ENCODE assay signal across 10 mouse cellular contexts in the genomic region with DNA sequence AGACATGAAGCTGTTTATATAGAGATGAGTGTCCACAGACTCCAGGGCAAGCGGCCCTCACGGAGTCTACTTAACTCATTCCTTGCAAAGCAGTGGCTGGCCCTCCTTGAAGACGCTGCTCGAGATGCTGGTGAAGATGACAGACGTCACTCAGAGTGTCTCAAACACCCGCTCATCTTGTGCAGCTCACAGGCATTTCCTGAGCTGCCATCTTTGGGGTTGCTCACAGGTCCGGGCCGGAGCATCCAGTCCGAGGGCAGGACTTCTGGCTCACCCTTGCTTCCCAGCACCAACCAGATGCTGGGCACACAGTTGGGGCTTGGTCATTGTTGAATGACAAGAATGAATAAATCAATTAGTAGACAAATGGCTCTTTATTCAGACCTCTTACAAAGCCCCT. TPM values are rescaled to one million over a fixed set of nuclear protein-coding genes. Genes with fewer than 3 reads are reported as not detected.
DNase-seq lines count a peak whose midpoint lies in the region; ATAC-seq and TF ChIP-seq lines count a peak whose summit lies in the region.
"Had no signal": no experiment of that assay in that cellular context is flagged by ENCODE, and none has a peak within 500 bp of the region (broad histone marks: within the 10 kb centered on the region; RNA-seq: fewer than 3 reads in every experiment).

No protein-coding gene starts in this region.

- H3K27me3 ChIP-seq in liver, embryonic 13.5 days, result no peaks in the 10 kb centered on the region
- H3K27me3 ChIP-seq in liver, postnatal 0 days (ENCODE audit: insufficient read depth, low read length), result no peaks in the 10 kb centered on the region
- H3K27me3 ChIP-seq in forebrain, embryonic 13.5 days, result no peaks in the 10 kb centered on the region
- no peaks in the 10 kb centered on the region for H3K27me3 ChIP-seq in hindbrain, embryonic 15.5 days

- H3K36me3 ChIP-seq in liver, embryonic 13.5 days, result no peaks in the 10 kb centered on the region
- no peaks in the 10 kb centered on the region for H3K36me3 ChIP-seq in liver, postnatal 0 days (replicated peaks; ENCODE audit: insufficient read depth, low read length)
- H3K36me3 ChIP-seq in forebrain, embryonic 13.5 days (ENCODE audit: poor library complexity, severe bottlenecking), result no peaks in the 10 kb centered on the region
- H3K36me3 ChIP-seq in hindbrain, embryonic 15.5 days, result no peaks in the 10 kb centered on the region

- H3K27ac ChIP-seq in liver, embryonic 13.5 days, result no peak overlapping the region
- no peak overlapping the region for H3K27ac ChIP-seq in liver, postnatal 0 days (ENCODE audit: low read depth)
- no peak overlapping the region for H3K27ac ChIP-seq in forebrain, embryonic 13.5 days
- peak overlapping the region; percentile 77; the same call in 1 of the 2 replicates for H3K27ac ChIP-seq in hindbrain, embryonic 15.5 days (replicated peaks)

- H3K4me3 ChIP-seq in liver, embryonic 13.5 days (replicated peaks), result peak overlapping the region; percentile 66; the same call in 1 of the 2 replicates
- no peak overlapping the region for H3K4me3 ChIP-seq in liver, postnatal 0 days (ENCODE audit: low read depth, low read length)
- no peak overlapping the region for H3K4me3 ChIP-seq in forebrain, embryonic 13.5 days
- no peak overlapping the region for H3K4me3 ChIP-seq in hindbrain, embryonic 15.5 days

- 84% methylated on average over 9 of the region's 9 CpGs for WGBS in liver, embryonic 13.5 days (ENCODE audit: insufficient replicate concordance)
- WGBS in liver, postnatal 0 days (ENCODE audit: insufficient replicate concordance), result 83% methylated on average over 9 of the region's 9 CpGs
- WGBS in forebrain, embryonic 13.5 days, result 68% methylated on average over 9 of the region's 9 CpGs
- 77% methylated on average over 9 of the region's 9 CpGs for WGBS in hindbrain, embryonic 15.5 days

- TF ChIP-seq CTCF in liver, postnatal 0 days (IDR thresholded peaks at IDR 0.05; ENCODE audit: low read depth), result no peak

- no peak for DNase-seq in liver, embryonic 13.5 days
- DNase-seq in liver, postnatal 0 days, result no peak
- peak; percentile 20 for DNase-seq in naive thymus-derived CD4-positive, alpha-beta T cell, adult 2 months (ENCODE audit: low read depth)
- no peak for DNase-seq in spleen, postnatal 4 days (ENCODE audit: low spot score in 2 of 2)
- DNase-seq: heart, postnatal 10 days; lung, postnatal 4 days; right cerebral cortex, postnatal 4 days had no signal

- no peak for TF ChIP-seq EP300 in liver, postnatal 0 days (IDR thresholded peaks at IDR 0.05; ENCODE audit: low read depth)

- peak overlapping the region; percentile 69; the same call in 1 of the 2 replicates for H3K9ac ChIP-seq in liver, embryonic 13.5 days
- H3K9ac ChIP-seq in liver, postnatal 0 days (replicated peaks), result no peak overlapping the region
- H3K9ac ChIP-seq in forebrain, embryonic 13.5 days, result 0 out of 2 replicates have a peak overlapping the region, but pooled peaks have one; percentile 71
- no peak overlapping the region for H3K9ac ChIP-seq in hindbrain, embryonic 15.5 days

- peak overlapping the region; percentile 91; the same call in 1 of the 2 replicates for H3K4me2 ChIP-seq in liver, embryonic 13.5 days
- no peak overlapping the region; the same call in 1 of the 2 replicates for H3K4me2 ChIP-seq in liver, postnatal 0 days (ENCODE audit: low read depth, low read length)
- peak overlapping the region; percentile 75; the same call in 1 of the 2 replicates for H3K4me2 ChIP-seq in forebrain, embryonic 13.5 days
- no peak overlapping the region for H3K4me2 ChIP-seq in hindbrain, embryonic 15.5 days

- H3K9me3 ChIP-seq in liver, embryonic 13.5 days (replicated peaks), result no peaks in the 10 kb centered on the region
- H3K9me3 ChIP-seq in liver, postnatal 0 days (ENCODE audit: low read length), result no peaks in the 10 kb centered on the region
- no peaks in the 10 kb centered on the region for H3K9me3 ChIP-seq in forebrain, embryonic 13.5 days (replicated peaks)
- no peaks in the 10 kb centered on the region for H3K9me3 ChIP-seq in hindbrain, embryonic 15.5 days

- H3K4me1 ChIP-seq in liver, embryonic 13.5 days (replicated peaks), result peaks cover 28% of the 10 kb centered on the region
- peaks cover 12% of the 10 kb centered on the region for H3K4me1 ChIP-seq in liver, postnatal 0 days (ENCODE audit: insufficient read depth)
- peaks cover 16% of the 10 kb centered on the region for H3K4me1 ChIP-seq in forebrain, embryonic 13.5 days
- H3K4me1 ChIP-seq in hindbrain, embryonic 15.5 days (replicated peaks), result peaks cover 18% of the 10 kb centered on the region

- ATAC-seq in liver, embryonic 13.5 days (ENCODE audit: low read depth), result no peak
- ATAC-seq in liver, postnatal 0 days, result no peak
- no peak for ATAC-seq in forebrain, embryonic 13.5 days
- no peak for ATAC-seq in hindbrain, embryonic 15.5 days (ENCODE audit: low FRiP score, low read depth)
- no peak for ATAC-seq in frontal cortex, adult (ENCODE audit: low TSS enrichment)

RNA-seq across cellular contexts. Expression of a gene that starts 0.9 kb away (rescaled TPM):
- polyA plus RNA-seq in liver, embryonic 13.5 days (2015; fragmentation: Nextera tagmentation; extraction: Ambion mirVana), result 2.1 and 2.2 TPM in 2 replicates
- polyA plus RNA-seq in liver, postnatal 0 days (2015; fragmentation: Nextera tagmentation; extraction: Ambion mirVana), result 0.43 and 0.79 TPM in 2 replicates
- polyA plus RNA-seq in forebrain, embryonic 13.5 days (2015; fragmentation: Nextera tagmentation; extraction: Ambion mirVana), result 6.1 and 7.1 TPM in 2 replicates
- polyA plus RNA-seq in hindbrain, embryonic 15.5 days (2015; fragmentation: Nextera tagmentation; extraction: Ambion mirVana), result 7.8 and 10.9 TPM in 2 replicates

RNA-seq across cellular contexts. Expression of a gene that starts 26.4 kb away (rescaled TPM):
- polyA plus RNA-seq in liver, embryonic 13.5 days (2015; fragmentation: Nextera tagmentation; extraction: Ambion mirVana), result 1.0 and 1.1 TPM in 2 replicates
- 3.0 and 4.2 TPM in 2 replicates for polyA plus RNA-seq in liver, postnatal 0 days (2015; fragmentation: Nextera tagmentation; extraction: Ambion mirVana)
- 0.96 and 1.2 TPM in 2 replicates for polyA plus RNA-seq in forebrain, embryonic 13.5 days (2015; fragmentation: Nextera tagmentation; extraction: Ambion mirVana)
- polyA plus RNA-seq in hindbrain, embryonic 15.5 days (2015; fragmentation: Nextera tagmentation; extraction: Ambion mirVana), result 1.5 and 1.7 TPM in 2 replicates

Comparison
In these comparisons a context has a peak if more than half of its experiments do, and no peak if none do; other contexts are left out.
1. H3K4me2 ChIP-seq: peak in liver, embryonic 13.5 days (single experiment) and forebrain, embryonic 13.5 days (single experiment); none in liver, postnatal 0 days (single experiment) and hindbrain, embryonic 15.5 days (single experiment).
2. H3K9ac ChIP-seq: peak in liver, embryonic 13.5 days (single experiment) and forebrain, embryonic 13.5 days (single experiment); none in liver, postnatal 0 days (single experiment) and hindbrain, embryonic 15.5 days (single experiment).